Mouse (Mus musculus) c-Kit-negative CD71-positive TER-119-positive erythroid progenitor cells, embryonic 14.5 days (primary cell): ENCODE data around the gene Fgf7.

Experiments
- DNase-seq: peaks from one replicate; pipeline ENCODE4 v3.0.0-alpha.2; 2013; ENCODE audit warnings: low read depth, low spot score

The Fgf7 gene

DNA sequence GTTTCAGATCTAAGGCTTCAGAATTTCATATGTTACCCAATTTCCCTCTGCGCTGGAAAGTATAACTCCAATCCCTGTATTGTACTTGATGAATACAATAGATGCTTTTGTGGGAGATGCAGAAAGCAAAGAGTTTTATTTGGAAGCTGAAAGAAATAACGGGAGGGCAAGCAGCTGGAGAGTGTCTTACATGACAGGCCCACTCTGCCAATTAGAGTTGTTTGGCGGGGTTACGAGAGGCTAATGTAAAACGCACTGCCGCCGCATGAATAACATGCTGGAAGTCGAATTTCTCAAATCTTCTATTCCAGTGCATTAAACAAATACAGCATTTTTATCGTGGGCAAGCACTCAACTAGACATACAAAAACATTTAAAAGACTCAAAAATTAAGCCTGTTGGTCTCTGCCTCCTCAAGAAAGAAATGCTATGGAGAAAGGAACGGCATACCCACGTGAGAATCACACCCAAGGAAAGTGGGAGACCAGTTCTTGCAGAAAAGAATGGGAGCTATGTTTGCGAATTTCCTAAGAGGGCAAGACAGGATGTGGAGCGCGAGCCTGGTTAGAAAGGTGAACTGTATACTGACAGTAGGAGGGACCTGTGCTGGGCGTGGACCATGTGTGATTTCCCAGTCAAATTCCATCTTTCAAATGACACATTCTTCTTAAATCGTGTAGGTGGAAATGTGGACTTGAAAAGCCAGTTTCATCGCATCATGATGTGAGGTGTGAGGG, 26.7 kb downstream of the Fgf7 start:
- no peak for DNase-seq

DNA sequence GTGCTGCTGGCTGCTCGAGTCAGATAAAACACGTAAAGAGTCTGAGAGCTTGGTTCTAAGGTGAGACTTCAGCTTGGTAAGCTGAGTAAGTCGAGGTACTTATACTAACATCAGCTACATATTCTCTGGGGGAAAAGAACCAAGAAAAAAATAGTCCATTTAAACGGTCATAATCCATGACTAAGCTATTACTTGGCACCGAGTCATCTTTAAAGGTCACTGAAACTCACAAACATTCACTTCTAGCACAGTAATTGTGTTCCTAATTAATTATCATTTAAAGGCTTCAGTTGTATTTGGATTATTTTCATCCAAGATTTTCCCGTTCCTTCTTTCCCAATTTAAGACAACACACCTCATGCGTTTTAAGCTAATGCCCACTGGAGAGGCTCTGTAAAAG, 28.4 kb downstream of the Fgf7 start:
- DNase-seq, result no peak

DNA sequence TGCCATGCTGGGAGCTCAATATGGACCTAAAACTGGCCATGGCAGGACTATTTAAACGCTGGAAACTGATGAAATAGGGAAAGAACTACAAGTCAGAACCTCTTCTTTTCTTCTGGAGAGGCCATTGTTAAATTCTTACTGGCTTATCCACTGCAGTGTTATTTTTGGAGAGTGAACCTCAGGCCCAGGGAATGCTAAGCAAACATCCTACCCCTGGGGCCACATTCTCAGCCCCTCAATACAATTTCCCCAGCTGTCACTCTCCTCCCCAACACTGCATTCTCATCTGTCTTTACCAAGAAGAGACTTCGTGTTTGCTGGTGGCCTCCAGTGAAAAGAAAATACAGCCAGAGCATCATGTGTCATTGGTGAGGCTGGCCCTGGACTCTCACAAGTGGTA, 30.4 kb downstream of the Fgf7 start:
- no peak for DNase-seq

DNA sequence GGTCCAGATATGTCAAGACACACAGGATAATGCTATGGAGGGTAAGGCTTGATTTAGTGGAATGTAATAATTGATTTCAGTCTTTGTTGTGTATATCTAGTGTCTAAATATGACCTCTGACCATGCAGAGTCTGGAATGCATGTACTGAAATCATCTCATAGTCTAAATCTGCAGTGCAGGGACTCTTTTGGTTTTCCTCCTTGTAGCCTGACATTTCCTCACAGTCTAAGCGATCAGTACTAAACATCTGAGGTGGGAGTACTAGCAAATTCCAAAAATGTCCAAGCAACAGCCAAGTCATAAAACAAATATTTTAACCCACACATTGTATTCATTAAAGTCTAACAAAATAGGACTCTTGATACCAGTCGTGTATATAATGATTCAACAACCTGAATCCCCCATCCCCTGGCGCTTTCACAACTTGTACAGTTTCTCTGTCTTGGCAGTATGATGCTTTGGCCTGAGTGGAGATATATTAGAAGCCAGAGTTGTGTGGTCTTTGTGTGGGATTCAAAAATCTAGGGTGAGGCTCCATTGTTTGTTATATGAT, 30.9 kb downstream of the Fgf7 start:
- DNase-seq, result no peak

DNA sequence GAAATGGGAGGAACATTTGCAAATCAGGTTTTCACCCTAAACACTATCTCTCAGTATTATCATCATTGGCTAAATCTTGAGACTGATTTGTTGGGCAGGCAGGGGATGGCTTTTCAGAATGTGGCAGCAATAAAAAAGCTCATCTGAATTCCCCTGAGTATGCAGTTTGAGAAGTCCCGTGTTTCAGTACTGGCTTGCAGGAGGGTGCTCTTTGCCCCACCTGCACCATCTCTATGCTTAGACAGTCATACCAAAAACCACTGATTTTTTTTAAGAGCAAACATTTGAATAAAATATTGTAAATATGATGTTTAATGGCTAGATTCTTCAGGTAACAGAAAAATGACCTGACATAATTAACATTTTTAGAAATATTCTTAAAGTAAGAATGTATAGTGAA, 35.3 kb downstream of the Fgf7 start:
- DNase-seq, result no peak

DNA sequence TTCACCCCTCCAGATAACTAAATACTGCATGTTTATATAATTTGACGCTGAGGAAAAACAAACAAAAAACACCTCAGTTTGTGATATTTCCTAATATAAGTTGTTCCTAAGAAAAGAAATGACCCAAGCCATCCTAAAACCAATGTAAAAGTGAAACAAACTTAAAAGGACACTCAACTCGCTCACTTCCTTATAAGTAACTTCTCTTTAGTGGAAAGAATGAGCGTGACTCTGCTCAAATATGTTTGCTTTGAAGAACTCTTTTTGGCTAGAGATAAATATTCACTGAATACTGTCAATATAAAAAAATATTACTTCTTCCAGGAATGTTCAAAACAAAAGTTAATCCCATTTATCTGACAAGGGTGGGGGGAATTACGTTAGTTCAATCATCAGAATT, 39.3 kb downstream of the Fgf7 start:
- no peak for DNase-seq

DNA sequence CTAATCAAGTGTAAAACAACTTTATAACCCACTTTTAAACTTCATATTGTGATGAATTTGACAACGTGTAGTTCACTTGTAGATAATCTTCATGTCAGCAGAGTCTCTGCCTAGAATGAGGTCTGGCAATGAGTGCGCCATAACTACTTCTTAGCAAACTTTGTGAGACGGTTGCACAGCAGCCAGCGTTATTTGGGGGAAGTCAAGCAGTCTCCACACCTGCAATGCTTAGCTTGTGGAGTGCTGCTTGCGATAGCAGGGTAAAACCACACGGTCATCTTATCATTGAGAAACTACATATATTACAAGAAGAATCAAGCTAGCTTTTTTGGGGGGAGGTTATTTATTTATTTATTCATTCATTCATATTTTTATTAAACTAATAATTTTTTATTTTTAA, 42.0 kb downstream of the Fgf7 start:
- no peak for DNase-seq

DNA sequence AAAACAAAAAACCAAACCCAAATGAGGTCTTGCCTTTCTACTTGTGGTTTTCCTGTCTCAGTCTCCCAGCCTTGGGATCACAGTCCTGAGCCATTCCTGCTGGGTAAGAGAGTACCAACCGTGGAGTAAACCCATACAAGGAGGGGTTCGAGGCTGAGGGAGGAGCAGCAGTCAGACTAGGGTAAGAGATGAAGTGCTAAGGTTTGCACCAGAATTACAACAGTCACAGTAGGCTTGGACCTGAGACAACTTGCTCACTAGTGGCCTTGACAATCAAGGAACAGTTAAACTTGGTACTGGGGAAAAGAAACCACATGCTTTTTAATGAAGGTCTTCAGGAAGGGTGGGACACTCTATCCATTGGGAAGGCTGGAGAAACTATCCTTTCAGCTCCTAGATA, 44.6 kb downstream of the Fgf7 start:
- DNase-seq, result no peak

DNA sequence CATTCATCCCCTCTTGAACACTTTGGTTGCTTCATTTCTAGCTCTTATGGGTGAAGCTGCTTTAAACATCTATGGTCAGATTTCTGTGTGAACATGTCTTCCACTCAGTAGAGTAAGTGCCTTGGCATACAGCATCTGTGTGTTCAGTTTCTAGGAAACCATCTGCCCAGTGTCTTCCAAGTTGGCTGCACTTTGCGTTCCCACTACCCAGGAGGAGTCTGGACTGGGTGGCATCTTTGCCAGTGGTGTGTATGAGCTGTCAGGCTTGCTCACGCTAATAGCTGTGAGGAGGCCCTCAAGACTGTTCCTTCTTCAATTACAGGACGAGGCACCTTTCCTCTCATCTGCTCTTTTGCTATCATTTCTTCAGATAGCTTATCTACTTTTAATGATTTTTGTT, 49.9 kb downstream of the Fgf7 start:
- no peak for DNase-seq

DNA sequence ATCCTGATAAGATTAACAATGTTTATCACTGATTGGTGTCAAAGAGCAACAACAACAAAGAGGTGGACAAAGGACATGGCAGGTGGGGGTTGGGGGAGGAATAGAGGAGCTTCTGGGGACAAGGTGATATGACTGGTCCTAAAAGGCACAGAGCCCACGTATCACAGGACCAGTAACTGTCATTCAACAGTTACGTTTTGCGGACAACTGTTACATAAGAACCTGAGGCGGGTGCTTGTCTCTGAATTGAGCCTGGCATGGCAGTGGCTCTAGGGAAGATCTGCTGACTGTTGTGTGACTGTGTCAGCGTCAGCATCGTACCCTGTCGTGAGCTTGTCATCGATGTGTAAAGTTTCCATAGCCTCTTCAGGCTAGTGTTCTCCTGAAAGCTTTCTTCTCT, 51.7 kb downstream of the Fgf7 start:
- DNase-seq, result no peak

DNA sequence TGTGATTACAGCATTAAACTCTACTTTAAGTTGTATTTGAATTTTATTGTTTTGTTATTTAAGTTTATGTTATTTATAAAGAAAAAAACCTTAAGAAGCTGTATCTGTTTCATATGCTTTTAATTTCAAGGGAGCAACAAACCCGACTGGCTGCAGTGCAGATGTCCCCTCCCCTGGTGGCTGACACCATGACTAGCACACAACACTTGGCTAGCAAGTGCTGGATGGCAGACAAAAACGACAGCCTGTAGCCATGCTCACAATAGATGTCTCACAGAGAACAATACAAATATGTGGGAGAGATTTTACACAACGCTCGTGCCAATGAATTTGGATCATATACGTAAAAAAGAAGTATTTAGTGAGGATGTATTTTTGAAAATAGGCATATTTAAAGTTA, 56.0 kb downstream of the Fgf7 start:
- no peak for DNase-seq

DNA sequence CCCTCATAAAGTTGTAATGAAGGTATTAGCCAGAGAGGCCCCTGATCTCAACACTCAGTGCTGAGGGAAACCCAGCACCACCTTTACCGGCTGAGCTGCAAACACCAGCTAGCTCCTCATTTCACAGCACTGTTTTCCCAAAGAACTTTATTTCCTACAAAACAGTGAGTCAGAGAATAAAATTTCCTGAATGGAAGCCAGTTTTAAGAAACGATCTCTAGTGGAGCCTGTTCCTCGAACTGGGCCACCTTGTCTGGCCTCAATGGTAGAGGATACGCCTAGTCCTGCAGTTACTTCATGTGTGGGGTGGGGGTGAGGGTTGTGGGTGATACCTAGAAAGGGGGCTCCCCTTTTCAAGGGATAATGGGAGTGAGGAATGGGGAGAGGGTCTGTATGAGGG, 60.2 kb downstream of the Fgf7 start:
- DNase-seq, result no peak
